Mouse (Mus musculus) retina, embryonic 14.5 days (tissue): Measurements from ENCODE around the gene Rpl23a.
A peak's percentile ranks its signal among the peaks of the same experiment; 100 is the strongest.
"Not testable (repeated sequence)": the region's sequence is repeated elsewhere in the genome, so short reads cannot be mapped to it uniquely, and the experiment has no call there.

Source experiments
- DNase-seq: peaks from one replicate; pipeline ENCODE4 v3.0.0-alpha.2; 2015; ENCODE audit warnings: low spot score

Rpl23a gene

GRCm38 (mm10) chr11:78184702-78185101, 1.3 kb upstream of the Rpl23a start:
- not testable (repeated sequence) for DNase-seq

- DNase-seq: no peak
These were observed 615 bp upstream of the Rpl23a start for GRCm38 (mm10) chr11:78183884-78184514.

GRCm38 (mm10) chr11:78182450-78182849, 934 bp downstream of the Rpl23a start:
- no peak for DNase-seq

DNA sequence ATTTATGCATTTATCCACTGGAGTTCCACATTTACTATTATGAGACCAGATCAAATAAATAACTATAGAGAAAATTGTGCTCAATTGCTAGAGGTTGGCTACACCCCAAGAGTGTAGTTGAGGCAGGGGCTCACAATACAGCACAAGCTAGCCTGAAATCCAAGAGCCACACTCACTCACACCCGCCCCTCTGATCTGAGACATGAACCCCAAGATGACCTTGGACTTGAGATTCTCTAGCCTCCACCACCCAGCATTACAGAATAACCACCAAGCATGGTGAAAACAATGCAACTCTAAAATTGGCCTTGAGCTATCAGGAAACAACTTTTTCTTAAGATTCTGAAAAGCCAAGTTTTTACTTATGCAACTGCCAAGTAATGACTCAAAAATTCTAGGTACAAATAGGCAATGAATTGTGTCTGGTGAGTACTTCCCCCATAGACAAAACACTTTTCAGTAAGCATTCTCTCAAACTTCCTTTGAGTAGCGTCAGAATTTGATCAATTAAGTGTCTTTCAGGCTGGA, 1.5 kb downstream of the Rpl23a start:
- DNase-seq: no peak

- no peak for DNase-seq
These were observed 3.2 kb downstream of the Rpl23a start for GRCm38 (mm10) chr11:78180081-78180761.

GRCm38 (mm10) chr11:78179438-78179999, 3.9 kb downstream of the Rpl23a start:
- DNase-seq: no peak

DNA sequence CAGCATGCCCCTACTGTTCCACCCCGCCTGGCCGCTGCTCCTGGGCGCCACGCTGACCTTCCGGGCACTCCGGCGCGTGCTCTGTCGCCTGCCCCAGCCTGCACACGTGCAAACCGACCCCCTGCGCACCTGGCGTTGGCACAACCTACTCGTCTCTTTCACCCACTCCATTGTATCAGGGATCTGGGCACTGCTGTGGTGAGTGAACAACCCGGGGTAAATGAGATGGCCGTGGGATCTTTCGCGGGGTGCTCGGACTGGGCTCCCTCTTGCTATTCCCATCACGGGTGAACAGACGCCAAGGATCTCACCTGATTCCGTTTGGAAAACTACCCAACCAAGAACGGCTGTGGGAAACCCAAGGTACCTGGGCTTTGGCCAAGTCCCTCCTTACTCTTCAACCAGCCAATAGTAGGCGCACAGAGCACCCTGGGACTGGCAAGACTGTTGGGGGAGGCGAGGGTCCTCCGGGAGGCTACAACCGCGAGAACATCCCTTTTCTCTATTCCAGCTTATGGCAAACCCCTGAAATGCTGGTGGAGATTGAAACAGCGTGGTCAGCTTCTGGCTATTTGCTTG, 4.4 kb downstream of the Rpl23a start:
- DNase-seq: peak; percentile 52

DNA sequence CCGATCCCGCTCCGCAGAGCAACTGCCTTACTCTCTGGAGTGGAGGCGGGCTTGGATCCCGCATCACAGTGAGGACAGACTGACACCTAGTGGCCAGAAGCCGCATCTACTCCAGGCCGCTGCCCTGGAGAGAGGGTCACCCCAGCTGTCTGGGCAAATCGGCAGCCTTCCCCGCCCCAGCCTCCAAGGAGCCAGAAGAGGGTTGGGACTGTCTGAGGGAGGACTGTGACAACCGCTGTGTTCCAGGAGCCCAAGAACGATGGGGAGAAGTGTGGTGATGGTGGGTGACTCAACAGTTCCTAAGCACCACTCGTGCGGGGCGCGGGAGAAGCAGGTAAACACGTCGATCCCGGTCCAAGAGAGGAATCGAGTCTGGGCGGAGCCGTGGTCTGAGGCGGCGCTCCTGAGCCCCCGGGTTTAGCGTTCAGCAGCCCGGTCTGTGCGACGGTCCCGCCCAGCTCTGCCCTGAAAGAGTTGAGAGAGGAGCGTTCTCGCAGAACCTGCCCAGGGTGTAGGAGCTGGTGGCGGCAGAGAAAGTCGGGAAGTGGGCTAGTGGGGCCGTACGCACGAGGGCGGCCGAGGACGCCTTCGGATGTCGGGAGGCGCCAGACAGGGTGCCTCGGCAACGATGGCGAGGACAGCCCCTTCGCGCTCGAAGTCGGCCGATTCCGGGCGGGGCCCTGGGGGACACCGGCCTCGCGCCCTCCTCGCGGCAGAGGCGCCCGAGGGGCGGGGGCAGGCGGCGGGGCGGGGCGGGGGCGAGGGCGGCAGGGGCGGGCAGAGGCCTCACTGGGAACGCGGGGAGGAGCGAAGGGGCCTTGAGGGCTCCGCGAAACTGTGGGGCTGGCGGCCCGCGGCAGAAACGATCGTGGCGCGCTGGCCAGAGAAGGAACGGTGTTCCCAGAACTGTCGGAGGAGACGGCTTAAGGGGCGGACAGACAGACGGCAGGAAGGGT, 5.2 kb downstream of the Rpl23a start:
- peak; percentile 98 for DNase-seq

- no peak for DNase-seq
These were observed 5.9 kb downstream of the Rpl23a start for GRCm38 (mm10) chr11:78177437-78177836.

- no peak for DNase-seq
These were observed 6.5 kb downstream of the Rpl23a start for GRCm38 (mm10) chr11:78176905-78177331.

GRCm38 (mm10) chr11:78176402-78176862, 7.0 kb downstream of the Rpl23a start, which contains the start of the genes Nek8 and Tlcd1:
Gene Nek8, minus strand, starts transcription at chr11:78176675.
Gene Tlcd1, plus strand, starts transcription at chr11:78176711.
- DNase-seq: peak; percentile 95

DNA sequence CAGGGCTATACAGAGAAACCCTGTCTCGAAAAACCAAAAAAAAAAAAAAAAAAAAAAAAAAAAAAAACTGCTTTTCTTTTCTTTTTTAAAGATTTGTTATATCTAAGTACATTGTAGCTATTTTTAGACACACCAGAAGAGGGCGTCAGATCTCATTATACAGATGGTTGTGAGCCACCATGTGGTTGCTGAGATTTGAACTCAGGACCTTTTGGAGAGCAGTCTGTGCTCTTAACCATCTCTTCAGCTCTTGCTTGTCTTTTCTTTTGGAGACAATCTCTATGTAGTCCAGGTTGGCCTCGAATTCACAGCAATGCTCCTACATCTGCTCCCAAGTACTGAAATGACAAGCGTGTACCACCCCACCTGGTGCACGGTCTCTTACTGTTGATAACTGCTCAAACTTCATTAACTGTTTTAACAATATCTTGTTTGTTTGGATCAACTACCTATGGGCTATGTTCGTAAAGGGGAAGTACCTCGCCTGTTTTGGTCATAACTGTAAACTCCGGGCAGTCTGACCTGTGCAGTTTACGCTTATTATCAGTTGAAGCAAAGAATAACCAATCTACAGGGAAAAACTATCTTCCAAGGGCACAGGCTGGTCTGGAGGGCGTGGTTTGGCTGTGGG, 7.5 kb downstream of the Rpl23a start:
- peak; percentile 50 for DNase-seq

GRCm38 (mm10) chr11:78174506-78174905, 8.9 kb downstream of the Rpl23a start:
- DNase-seq: no peak

GRCm38 (mm10) chr11:78172748-78173383, 10.5 kb downstream of the Rpl23a start:
- DNase-seq: no peak

GRCm38 (mm10) chr11:78172034-78172747, 11.2 kb downstream of the Rpl23a start:
- peak; percentile 45 for DNase-seq

DNA sequence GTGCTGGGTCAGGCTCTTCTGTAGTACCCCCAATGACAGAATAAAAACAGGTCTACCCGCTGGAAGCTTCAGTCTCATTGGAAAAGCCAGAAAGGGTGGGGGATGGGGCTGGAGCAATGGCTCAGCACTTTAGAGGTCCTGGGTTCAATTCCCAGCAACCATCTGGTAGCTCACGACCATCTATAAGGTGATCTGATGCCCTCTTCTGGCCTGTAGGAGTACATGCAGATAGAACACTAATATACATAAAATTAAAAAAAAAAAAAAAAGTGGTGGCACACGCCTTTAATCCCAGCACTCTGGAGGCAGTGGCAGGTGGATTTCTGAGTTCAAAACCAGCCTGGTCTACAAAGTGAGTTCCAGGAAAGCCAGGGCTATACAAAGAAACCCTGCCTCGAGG, 12.1 kb downstream of the Rpl23a start:
- DNase-seq: no peak

DNA sequence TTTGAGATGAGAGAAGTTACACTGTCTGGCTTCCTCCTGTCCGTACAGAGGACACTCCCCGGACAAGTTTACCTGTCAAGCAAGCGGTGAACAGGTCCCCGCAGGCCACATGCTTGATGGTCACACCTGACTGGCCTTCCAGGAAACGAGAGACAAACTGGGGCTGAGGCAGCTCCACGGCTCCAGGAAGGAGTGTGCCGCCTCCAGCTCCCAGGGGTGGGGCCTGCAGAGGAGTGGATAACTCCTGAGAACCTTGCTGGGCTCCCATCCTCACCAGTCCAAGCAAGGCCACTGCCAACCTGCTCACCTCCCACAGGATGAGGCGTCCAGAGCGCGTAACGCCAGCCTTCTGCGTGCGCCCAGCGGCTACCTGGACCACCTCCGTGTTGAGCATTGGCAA, 13.1 kb downstream of the Rpl23a start:
- no peak for DNase-seq

DNA sequence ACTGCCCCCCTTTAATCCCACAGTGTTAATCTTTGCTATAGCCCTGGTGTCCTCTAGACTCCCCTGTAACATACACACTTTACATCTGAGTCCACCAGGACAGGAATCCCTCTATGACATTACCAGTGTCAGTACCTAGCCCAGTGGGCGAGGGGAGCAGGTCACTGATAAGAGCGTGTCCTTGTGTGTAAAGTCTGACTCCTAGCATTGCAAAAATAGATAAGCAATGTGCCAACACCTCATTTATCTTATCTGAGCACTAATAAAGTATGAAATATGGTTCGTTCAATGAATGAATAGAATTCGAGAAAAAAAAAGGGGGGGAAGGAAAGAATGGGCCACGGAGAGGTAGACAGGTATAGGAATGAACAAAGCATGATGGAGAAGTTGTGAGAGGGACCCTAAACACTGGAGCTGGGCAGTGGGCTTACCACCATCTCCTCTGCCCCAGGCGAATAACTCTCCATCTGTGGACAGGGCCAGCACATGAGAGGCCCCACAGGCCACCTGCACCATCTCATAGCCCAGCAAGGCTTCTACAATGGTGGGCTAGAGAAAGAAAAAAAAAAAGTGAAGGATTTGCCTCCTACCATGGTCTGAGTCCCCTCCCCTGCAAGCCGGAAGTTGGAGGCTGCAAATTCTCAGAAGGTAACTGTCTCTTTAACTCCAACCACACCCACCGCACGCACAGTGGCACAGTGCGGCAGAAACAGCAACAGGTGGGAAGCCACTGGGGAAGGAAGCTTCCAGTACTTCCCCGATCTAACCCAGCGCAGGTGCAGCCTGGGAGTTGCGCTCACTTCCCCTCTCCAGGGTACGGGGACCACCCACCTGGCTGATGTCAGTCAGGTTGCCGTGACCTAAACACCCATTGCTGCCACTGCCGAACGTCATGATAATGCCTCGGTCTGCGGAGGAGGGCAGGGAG, 14.6 kb downstream of the Rpl23a start:
- no peak for DNase-seq
